Mouse (Mus musculus): ENCODE measurements around the gene Kat2a. TPM values are rescaled to one million over a fixed set of nuclear protein-coding genes. Genes with fewer than 3 reads are reported as not detected.

Gene Kat2a
- polyA plus RNA-seq, 1 experiment, result 30.5 TPM

- no peak for TF ChIP-seq GATA1 (IDR thresholded peaks at IDR 0.05; ENCODE audit: borderline replicate concordance, low read length)
- no peak for TF ChIP-seq FLI1 (IDR thresholded peaks at IDR 0.05; ENCODE audit: low read length)
- H3K9me3 ChIP-seq, result no peaks in the 10 kb centered on the region; the same call in 1 of the 2 replicates
- H3K36me3 ChIP-seq (replicated peaks; ENCODE audit: low read length), result peaks cover 53% of the 10 kb centered on the region
Measured at GRCm38 (mm10) chr11:100702081-100702851, 10.0 kb downstream of the Kat2a start.

GRCm38 (mm10) chr11:100701301-100701700, 11.0 kb downstream of the Kat2a start:
- peaks cover 57% of the 10 kb centered on the region for H3K4me1 ChIP-seq
- H3K27me3 ChIP-seq (replicated peaks), result no peaks in the 10 kb centered on the region
- peak overlapping the region; percentile 85 for H3K4me3 ChIP-seq (replicated peaks)
- TF ChIP-seq GATA1 (IDR thresholded peaks at IDR 0.05; ENCODE audit: borderline replicate concordance, low read length) (no peak), FLI1 (IDR thresholded peaks at IDR 0.05; ENCODE audit: low read length) (no peak)
- H3K36me3 ChIP-seq (replicated peaks; ENCODE audit: low read length), result peaks cover 49% of the 10 kb centered on the region
- H3K9me3 ChIP-seq, result no peaks in the 10 kb centered on the region; the same call in 1 of the 2 replicates

More at GRCm38 (mm10) chr11:100702081-100702851, 10.0 kb downstream of the Kat2a start:
- no peaks in the 10 kb centered on the region for H3K27me3 ChIP-seq (replicated peaks)
- peaks cover 57% of the 10 kb centered on the region for H3K4me1 ChIP-seq
- peak overlapping the region; percentile 92 for H3K4me3 ChIP-seq (replicated peaks)

- peaks cover 57% of the 10 kb centered on the region for H3K4me1 ChIP-seq
- H3K27me3 ChIP-seq (replicated peaks), result no peaks in the 10 kb centered on the region
- H3K36me3 ChIP-seq (replicated peaks; ENCODE audit: low read length), result peaks cover 49% of the 10 kb centered on the region
- no peaks in the 10 kb centered on the region; the same call in 1 of the 2 replicates for H3K9me3 ChIP-seq
- TF ChIP-seq FLI1 (IDR thresholded peaks at IDR 0.05; ENCODE audit: low read length) (no peak), GATA1 (IDR thresholded peaks at IDR 0.05; ENCODE audit: borderline replicate concordance, low read length) (no peak)
- no peak overlapping the region for H3K4me3 ChIP-seq (replicated peaks)
Measured at GRCm38 (mm10) chr11:100700710-100701109, 11.6 kb downstream of the Kat2a start.

- Histone ChIP-seq H3K4me3 (replicated peaks) (no peak overlapping the region), H3K27me3 (replicated peaks) (peaks cover 4% of the 10 kb centered on the region), H3K4me1 (peaks cover 37% of the 10 kb centered on the region), H3K9me3 (no peaks in the 10 kb centered on the region; the same call in 1 of the 2 replicates), H3K36me3 (replicated peaks; ENCODE audit: low read length) (peaks cover 35% of the 10 kb centered on the region)
- TF ChIP-seq FLI1 (IDR thresholded peaks at IDR 0.05; ENCODE audit: low read length), result no peak
- no peak for TF ChIP-seq GATA1 (IDR thresholded peaks at IDR 0.05; ENCODE audit: borderline replicate concordance, low read length)
Measured at GRCm38 (mm10) chr11:100697921-100698320, 14.3 kb downstream of the Kat2a start.

- no peak for TF ChIP-seq FLI1 (IDR thresholded peaks at IDR 0.05; ENCODE audit: low read length)
- no peak for TF ChIP-seq GATA1 (IDR thresholded peaks at IDR 0.05; ENCODE audit: borderline replicate concordance, low read length)
- peaks cover 35% of the 10 kb centered on the region for H3K36me3 ChIP-seq (replicated peaks; ENCODE audit: low read length)
Measured at GRCm38 (mm10) chr11:100694926-100695325, 17.3 kb downstream of the Kat2a start.

GRCm38 (mm10) chr11:100693154-100693553, 19.1 kb downstream of the Kat2a start:
- Histone ChIP-seq H3K4me1 (peaks cover 29% of the 10 kb centered on the region), H3K9me3 (no peaks in the 10 kb centered on the region), H3K27me3 (replicated peaks) (peaks cover 31% of the 10 kb centered on the region), H3K4me3 (replicated peaks) (no peak overlapping the region), H3K36me3 (replicated peaks; ENCODE audit: low read length) (peaks cover 18% of the 10 kb centered on the region)
- no peak for TF ChIP-seq GATA1 (IDR thresholded peaks at IDR 0.05; ENCODE audit: borderline replicate concordance, low read length)
- TF ChIP-seq FLI1 (IDR thresholded peaks at IDR 0.05; ENCODE audit: low read length), result no peak

More at GRCm38 (mm10) chr11:100694926-100695325, 17.3 kb downstream of the Kat2a start:
- Histone ChIP-seq H3K9me3 (no peaks in the 10 kb centered on the region; the same call in 1 of the 2 replicates), H3K27me3 (replicated peaks) (peaks cover 26% of the 10 kb centered on the region), H3K4me1 (peaks cover 38% of the 10 kb centered on the region), H3K4me3 (replicated peaks) (no peak overlapping the region)

- TF ChIP-seq FLI1 (IDR thresholded peaks at IDR 0.05; ENCODE audit: low read length) (no peak), GATA1 (IDR thresholded peaks at IDR 0.05; ENCODE audit: borderline replicate concordance, low read length) (no peak)
- Histone ChIP-seq H3K4me1 (peaks cover 31% of the 10 kb centered on the region), H3K9me3 (no peaks in the 10 kb centered on the region), H3K36me3 (replicated peaks; ENCODE audit: low read length) (peaks cover 11% of the 10 kb centered on the region), H3K4me3 (replicated peaks) (peak within 1 kb of the TSS; percentile 90), H3K27me3 (replicated peaks) (peaks cover 39% of the 10 kb centered on the region)
Measured at GRCm38 (mm10) chr11:100692164-100692616, 20.1 kb downstream of the Kat2a start, which contains the start of gene Zfp385c. TSS of gene Zfp385c (minus strand) at chr11:100692455.

GRCm38 (mm10) chr11:100690389-100690788, 21.9 kb downstream of the Kat2a start:
- no peaks in the 10 kb centered on the region for H3K36me3 ChIP-seq (replicated peaks; ENCODE audit: low read length)
- peaks cover 32% of the 10 kb centered on the region for H3K4me1 ChIP-seq
- TF ChIP-seq FLI1 (IDR thresholded peaks at IDR 0.05; ENCODE audit: low read length) (no peak), GATA1 (IDR thresholded peaks at IDR 0.05; ENCODE audit: borderline replicate concordance, low read length) (no peak)
- peaks cover 56% of the 10 kb centered on the region for H3K27me3 ChIP-seq (replicated peaks)
- H3K4me3 ChIP-seq (replicated peaks), result no peak overlapping the region
- H3K9me3 ChIP-seq, result no peaks in the 10 kb centered on the region

- TF ChIP-seq FLI1 (IDR thresholded peaks at IDR 0.05; ENCODE audit: low read length) (no peak), GATA1 (IDR thresholded peaks at IDR 0.05; ENCODE audit: borderline replicate concordance, low read length) (no peak)
- no peaks in the 10 kb centered on the region for H3K9me3 ChIP-seq
- peaks cover 65% of the 10 kb centered on the region for H3K27me3 ChIP-seq (replicated peaks)
- no peaks in the 10 kb centered on the region for H3K36me3 ChIP-seq (replicated peaks; ENCODE audit: low read length)
- H3K4me1 ChIP-seq, result peaks cover 32% of the 10 kb centered on the region
- H3K4me3 ChIP-seq (replicated peaks), result no peak overlapping the region
Measured at GRCm38 (mm10) chr11:100688443-100688842, 23.8 kb downstream of the Kat2a start.

- peaks cover 21% of the 10 kb centered on the region for H3K4me1 ChIP-seq
- H3K4me3 ChIP-seq (replicated peaks), result no peak overlapping the region
- peaks cover 65% of the 10 kb centered on the region for H3K27me3 ChIP-seq (replicated peaks)
- no peaks in the 10 kb centered on the region for H3K36me3 ChIP-seq (replicated peaks; ENCODE audit: low read length)
- no peak for TF ChIP-seq GATA1 (IDR thresholded peaks at IDR 0.05; ENCODE audit: borderline replicate concordance, low read length)
- TF ChIP-seq FLI1 (IDR thresholded peaks at IDR 0.05; ENCODE audit: low read length), result no peak
- H3K9me3 ChIP-seq, result no peaks in the 10 kb centered on the region
Measured at GRCm38 (mm10) chr11:100687265-100687664, 25.0 kb downstream of the Kat2a start.
